Mouse (Mus musculus): ENCODE data around the gene Plxna3. TPM values are rescaled to one million over a fixed set of nuclear protein-coding genes. Genes with fewer than 3 reads are reported as not detected.

Gene Plxna3
- polyA plus RNA-seq, 1 experiment from 2014 or later = 16.8 TPM

Small RNA genes within 50 kb of the gene (microRNA-seq; reads per million reads assigned to microRNA genes)
- 0.66 reads per million for gene Mir7092

Other genes starting within 250 kb of the Plxna3 start
- not detected in 2 replicates for gene Opn1mw, start 201.6 kb upstream of the Plxna3 start, polyA plus RNA-seq (2015; fragmentation: Nextera tagmentation; extraction: Ambion mirVana)
- gene Mecp2, start 193.7 kb upstream of the Plxna3 start, polyA plus RNA-seq (2015; fragmentation: Nextera tagmentation; extraction: Ambion mirVana) = 10.5 and 10.6 TPM in 2 replicates
- gene Tex28, start 161.2 kb upstream of the Plxna3 start, polyA plus RNA-seq (2015; fragmentation: Nextera tagmentation; extraction: Ambion mirVana) = not detected in 2 replicates
- gene Tktl1, start 151.8 kb upstream of the Plxna3 start, polyA plus RNA-seq (2015; fragmentation: Nextera tagmentation; extraction: Ambion mirVana) = not detected in 2 replicates
- 498 and 560 TPM in 2 replicates for gene Flna, start 79.2 kb upstream of the Plxna3 start, polyA plus RNA-seq (2015; fragmentation: Nextera tagmentation; extraction: Ambion mirVana)
- 22.5 and 26.8 TPM in 2 replicates for gene Emd, start 74.4 kb upstream of the Plxna3 start, polyA plus RNA-seq (2015; fragmentation: Nextera tagmentation; extraction: Ambion mirVana)
- gene Rpl10, start 58.3 kb upstream of the Plxna3 start, polyA plus RNA-seq (2015; fragmentation: Nextera tagmentation; extraction: Ambion mirVana) = 666 and 804 TPM in 2 replicates
- gene Taz, start 47.2 kb upstream of the Plxna3 start, polyA plus RNA-seq (2015; fragmentation: Nextera tagmentation; extraction: Ambion mirVana) = 79.1 and 81.0 TPM in 2 replicates
- gene Dnase1l1, start 46.7 kb upstream of the Plxna3 start, polyA plus RNA-seq (2015; fragmentation: Nextera tagmentation; extraction: Ambion mirVana) = 14.8 and 18.7 TPM in 2 replicates
- gene Atp6ap1, start 32.0 kb upstream of the Plxna3 start, polyA plus RNA-seq (2015; fragmentation: Nextera tagmentation; extraction: Ambion mirVana) = 149 and 171 TPM in 2 replicates
- 218 and 219 TPM in 2 replicates for gene Gdi1, start 24.1 kb upstream of the Plxna3 start, polyA plus RNA-seq (2015; fragmentation: Nextera tagmentation; extraction: Ambion mirVana)
- gene Fam50a, start 16.0 kb upstream of the Plxna3 start, polyA plus RNA-seq (2015; fragmentation: Nextera tagmentation; extraction: Ambion mirVana) = 63.2 and 66.9 TPM in 2 replicates
- 94.3 and 105 TPM in 2 replicates for gene Lage3, start 24.6 kb downstream of the Plxna3 start, polyA plus RNA-seq (2015; fragmentation: Nextera tagmentation; extraction: Ambion mirVana)
- 67.0 and 72.8 TPM in 2 replicates for gene Ubl4a, start 44.2 kb downstream of the Plxna3 start, polyA plus RNA-seq (2015; fragmentation: Nextera tagmentation; extraction: Ambion mirVana)
- 18.6 and 21.4 TPM in 2 replicates for gene Slc10a3, start 44.3 kb downstream of the Plxna3 start, polyA plus RNA-seq (2015; fragmentation: Nextera tagmentation; extraction: Ambion mirVana)
- 36.2 and 40.4 TPM in 2 replicates for gene Fam3a, start 64.2 kb downstream of the Plxna3 start, polyA plus RNA-seq (2015; fragmentation: Nextera tagmentation; extraction: Ambion mirVana)
- 22.8 and 24.4 TPM in 2 replicates for gene Ikbkg, start 64.2 kb downstream of the Plxna3 start, polyA plus RNA-seq (2015; fragmentation: Nextera tagmentation; extraction: Ambion mirVana)
- 84.5 and 109 TPM in 2 replicates for gene G6pdx, start 100.1 kb downstream of the Plxna3 start, polyA plus RNA-seq (2015; fragmentation: Nextera tagmentation; extraction: Ambion mirVana)
- not detected in 2 replicates for gene Gm6880, start 152.3 kb downstream of the Plxna3 start, polyA plus RNA-seq (2015; fragmentation: Nextera tagmentation; extraction: Ambion mirVana)
- not detected in 2 replicates for gene Olfr1326-ps1, start 245.8 kb downstream of the Plxna3 start, polyA plus RNA-seq (2015; fragmentation: Nextera tagmentation; extraction: Ambion mirVana)